Mouse (Mus musculus): Measurements from ENCODE around the gene Hpcal1.

The Hpcal1 gene

DNA sequence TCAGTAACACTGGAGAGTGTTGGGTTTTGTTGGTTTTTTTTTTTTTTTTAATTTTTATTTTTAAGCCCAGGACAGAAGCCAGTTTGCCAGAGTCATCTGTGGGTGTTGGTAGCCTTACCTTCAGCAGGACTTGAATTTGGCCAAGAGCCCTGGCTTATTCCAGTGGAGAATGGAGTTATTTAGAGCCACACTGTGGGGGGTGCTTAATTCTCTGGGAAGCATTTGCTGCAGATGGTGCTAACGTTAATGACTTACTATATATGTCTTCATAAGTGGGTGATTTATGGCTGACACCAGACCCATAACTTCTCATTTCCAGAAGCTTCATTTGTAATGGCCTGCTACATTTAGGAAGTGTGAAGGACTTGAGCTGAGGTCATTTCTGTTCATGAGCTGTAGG, 21.9 kb downstream of the Hpcal1 start:
- DNase-seq (ENCODE audit: low spot score in 2 of 2), result no peak

DNA sequence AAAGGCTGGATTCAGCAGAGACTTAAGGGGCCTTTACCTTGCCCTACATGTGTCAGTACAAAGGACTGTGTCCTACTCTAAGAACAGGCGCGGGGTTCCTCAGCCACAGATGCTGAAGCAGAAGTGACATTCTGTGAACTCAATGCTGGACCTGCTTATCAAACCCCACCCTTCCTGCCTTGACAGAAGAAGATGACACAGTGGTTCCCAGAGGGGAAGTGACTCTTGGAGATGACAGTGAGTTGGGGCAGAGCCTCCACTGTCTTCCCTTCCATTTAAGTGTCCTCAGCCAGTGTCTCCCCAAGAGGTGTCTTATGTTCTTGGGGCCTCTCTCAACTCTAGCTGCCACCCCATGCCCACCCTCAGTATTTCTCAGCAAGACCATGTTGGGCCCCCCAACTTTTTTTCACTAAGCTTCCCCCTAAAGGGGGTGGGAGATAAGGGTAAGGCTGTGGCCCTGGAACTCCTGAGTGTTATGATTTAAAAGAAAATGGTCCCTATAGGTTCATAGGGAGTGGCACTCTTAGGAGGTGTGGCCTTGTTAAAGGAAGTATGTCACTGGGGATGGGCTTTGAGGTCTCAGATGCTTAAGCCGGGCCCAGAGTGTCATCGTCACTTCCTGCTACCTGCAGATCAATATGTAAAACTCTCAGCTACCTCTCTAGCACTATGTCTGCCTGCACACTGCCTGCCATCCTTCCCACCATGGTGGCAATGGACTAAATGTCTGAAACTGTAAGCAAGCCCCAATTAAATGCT, 25.2 kb downstream of the Hpcal1 start:
- DNase-seq (ENCODE audit: low spot score in 2 of 2), result no peak

DNA sequence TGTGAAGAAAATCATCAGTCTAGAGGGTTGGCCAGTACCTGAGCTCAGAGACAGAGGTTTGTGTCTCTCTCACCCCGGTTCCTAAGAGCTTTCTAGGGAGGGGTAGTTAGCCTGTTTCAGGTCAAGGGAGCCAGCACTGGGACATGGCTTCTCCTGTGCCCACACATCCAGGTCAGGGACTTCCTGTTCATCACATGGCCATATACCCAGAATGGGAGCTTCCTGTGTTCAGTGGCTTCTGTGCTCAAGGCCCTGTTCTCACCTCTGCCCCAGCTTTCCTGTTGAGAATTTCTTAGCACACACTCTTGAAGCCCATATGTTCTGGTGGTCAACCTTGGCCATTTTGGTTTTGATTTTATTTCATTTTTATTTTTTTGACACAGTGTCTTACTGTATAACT, 26.6 kb downstream of the Hpcal1 start:
- DNase-seq (ENCODE audit: low spot score in 2 of 2), result no peak

DNA sequence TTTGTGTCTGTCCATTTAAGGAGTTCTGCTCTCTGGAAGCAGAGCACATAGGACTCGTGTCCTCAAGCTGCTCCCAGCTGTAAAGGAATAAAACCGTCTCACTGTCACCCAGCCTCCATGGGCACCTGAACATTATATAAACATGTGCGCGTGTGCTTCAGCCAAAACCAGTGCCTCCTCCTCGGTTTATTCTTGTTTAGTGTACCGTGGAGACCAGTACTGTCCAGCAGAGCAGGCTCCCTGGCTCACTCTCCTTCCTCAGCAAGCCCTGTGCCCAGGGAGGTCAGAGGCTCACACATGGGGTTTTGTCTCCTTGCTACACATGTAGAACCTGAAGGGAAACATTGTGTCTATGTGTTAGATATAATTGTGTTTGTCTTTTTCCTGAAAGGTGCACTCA, 27.5 kb downstream of the Hpcal1 start:
- DNase-seq (ENCODE audit: low spot score in 2 of 2), result no peak

DNA sequence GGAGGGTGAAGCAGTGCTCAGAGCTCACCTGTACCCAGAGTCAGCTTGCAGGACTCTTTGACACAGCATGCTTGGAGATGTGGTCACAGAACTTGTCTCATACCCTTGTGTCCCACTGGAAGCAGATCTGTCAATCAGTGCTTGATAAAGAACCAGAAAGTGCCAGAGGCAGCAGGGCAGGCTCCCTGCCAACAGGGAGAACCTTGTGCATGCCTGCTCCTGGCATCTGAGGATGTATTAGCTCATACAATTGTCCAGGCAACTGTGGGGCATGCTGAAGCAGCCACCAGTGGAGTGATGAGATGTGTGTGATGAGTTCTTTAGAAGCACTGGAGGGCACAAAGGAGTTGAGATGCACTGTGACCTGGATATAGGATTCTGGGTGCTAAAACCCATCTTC, 30.4 kb downstream of the Hpcal1 start:
- no peak for DNase-seq (ENCODE audit: low spot score in 2 of 2)

DNA sequence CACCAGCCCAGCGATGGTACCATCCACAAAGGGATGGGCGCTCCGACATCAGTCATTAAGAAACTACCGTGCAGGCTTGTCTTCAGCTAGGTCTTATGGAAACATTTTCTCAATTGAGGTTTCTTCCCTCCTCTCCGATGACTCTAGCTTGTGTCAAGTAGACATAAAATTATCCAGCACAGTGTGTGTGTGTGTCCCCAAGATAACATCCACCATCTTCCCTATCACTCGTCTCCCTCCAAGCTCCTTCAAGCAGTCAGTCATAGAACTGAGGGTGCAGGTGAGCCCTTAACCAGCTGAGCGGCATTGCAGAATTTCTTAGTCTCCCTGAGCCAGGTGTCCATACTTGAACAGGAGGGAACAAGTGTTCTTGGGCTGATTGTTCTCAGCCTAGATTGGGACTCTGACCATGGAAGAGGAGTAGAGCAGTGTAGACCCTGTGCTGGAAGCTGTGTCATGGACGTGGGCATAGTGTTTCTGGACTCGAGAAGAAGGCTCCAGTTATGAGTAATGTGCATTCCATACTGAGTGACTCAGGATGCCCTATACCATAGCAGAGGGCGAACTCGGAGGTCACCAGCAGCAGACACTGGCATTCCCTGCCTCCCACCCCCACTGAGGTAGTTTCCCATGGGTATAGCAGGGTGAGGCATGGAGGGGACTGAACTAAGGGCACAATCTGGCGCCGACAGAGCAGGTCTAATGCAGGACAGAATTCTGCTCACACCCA, 32.0 kb downstream of the Hpcal1 start:
- DNase-seq (ENCODE audit: low spot score in 2 of 2), result no peak

DNA sequence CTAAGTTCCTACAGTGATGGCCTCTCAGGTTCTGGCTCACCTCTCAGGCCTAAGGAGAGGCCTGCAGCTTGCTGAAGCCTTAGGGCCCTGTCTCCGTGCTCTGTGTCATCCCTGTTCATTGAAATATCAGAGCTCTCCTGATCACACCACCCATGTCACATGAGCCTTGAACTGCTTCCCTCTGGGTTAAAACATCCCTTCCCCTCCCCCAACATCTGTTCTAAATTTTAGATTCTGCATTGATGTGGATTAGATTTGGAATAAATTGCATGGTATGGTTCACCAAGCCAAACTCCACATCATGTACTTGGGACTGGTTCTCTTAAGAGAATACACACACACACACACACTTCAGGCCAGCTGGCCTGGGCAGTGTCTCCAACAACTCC, 32.5 kb downstream of the Hpcal1 start:
- no peak for DNase-seq (ENCODE audit: low spot score in 2 of 2)

DNA sequence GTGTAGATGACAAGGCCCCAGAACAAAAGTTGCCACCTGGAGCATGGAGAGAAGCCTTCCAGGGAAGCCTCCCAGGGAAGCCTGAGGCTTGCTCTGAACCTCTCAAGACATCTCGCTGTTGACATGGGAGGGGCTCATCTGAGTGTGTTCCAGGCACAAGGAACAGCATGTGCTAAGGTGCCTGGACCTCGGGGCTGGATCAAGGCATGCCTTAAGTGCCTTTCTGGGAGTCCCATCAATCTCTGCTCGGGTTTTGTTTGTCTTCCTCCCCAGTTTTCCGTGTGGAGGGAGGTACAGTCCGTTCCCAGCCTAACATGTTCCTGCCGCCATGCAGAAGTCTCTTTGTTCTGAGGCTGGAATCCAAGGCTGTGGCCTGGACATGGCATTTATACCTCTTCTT, 33.3 kb downstream of the Hpcal1 start:
- DNase-seq (ENCODE audit: low spot score in 2 of 2), result no peak

DNA sequence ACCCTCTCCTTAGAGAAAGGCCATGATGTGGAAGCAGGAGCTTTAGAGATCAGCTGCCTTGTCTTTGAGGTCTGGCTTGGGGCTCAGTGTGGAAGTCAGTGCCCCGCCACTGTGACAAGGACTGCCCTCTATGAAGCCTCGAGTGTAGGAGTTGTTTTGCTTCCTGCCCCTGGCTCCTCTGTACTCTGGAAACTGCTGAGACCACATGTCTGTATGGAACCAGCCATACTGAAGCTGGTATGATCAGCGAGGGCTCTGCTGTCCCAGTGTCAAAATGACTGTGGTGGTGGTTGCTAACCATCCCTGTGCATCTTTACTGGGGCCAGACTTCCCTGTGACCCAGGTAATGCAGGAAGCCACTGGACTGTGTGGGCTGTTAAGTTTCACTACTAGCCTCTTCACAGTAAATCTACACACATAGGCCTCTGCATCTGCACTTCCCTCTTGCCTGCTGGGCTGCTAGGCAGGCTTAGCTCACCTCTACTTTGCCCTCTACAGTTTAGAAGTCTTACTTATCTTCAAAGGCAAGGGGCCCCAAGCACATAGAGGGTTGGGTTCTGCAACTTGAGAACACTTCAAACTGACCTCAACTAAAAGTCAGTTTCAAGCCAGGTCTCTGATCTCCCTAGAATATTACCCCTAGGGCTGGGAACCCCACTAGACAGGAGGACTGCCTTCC, 33.9 kb downstream of the Hpcal1 start:
- DNase-seq (ENCODE audit: low spot score in 2 of 2), result no peak

DNA sequence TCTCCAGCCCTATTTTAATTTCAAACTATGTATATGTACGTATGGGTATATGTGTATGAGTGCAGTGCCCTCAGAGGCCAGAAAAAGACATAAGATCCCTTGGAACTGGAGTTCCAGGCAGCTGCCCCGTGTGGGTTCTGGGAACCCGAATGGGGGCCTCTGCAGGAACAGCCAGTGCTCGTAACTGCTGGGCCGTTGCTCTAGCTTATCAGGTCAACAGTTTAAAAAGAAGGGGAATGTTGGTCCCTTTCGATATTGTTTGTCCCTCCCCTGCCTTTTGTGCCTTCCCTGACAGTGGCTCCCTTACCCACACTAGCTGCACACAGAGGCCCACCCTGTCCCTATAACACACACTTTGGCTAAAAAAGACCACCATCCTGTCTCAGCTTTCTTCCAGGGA, 34.9 kb downstream of the Hpcal1 start:
- DNase-seq (ENCODE audit: low spot score in 2 of 2), result no peak

DNA sequence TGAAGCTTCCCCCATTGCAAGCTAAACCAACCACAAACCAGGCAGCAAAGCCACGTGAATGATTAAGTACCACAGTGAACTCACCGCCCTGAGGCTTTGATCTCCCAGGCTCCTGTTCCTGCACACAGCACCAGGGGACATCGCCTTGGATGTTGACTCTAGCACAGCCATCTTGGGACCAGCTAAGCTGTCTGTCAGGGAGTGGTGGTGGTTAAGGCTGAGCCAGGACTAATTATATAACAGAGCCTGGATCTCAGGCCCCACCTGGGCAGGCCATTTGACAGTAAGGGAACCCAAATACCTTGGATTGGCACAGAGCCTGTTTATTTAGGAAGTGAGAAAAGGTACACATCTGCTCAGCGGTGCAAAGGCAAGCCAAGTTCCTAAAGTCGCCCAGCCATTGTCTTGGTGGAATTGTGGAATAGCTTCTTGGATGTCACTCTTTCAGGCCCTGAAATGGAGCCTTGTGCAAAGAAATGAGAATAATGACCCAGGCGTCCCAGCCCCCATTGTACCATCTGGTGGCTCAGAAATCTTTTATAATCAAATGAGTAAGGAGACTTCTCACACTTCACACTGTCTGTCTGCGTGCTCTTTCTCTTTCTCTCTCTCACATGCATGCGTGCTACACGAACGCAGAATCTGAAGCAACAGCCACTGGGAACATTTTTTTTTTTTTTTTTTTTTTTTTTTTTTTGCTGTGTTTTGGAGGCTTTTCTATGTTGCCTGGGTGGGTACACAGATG, 36.1 kb downstream of the Hpcal1 start:
- DNase-seq (ENCODE audit: low spot score in 2 of 2), result no peak

DNA sequence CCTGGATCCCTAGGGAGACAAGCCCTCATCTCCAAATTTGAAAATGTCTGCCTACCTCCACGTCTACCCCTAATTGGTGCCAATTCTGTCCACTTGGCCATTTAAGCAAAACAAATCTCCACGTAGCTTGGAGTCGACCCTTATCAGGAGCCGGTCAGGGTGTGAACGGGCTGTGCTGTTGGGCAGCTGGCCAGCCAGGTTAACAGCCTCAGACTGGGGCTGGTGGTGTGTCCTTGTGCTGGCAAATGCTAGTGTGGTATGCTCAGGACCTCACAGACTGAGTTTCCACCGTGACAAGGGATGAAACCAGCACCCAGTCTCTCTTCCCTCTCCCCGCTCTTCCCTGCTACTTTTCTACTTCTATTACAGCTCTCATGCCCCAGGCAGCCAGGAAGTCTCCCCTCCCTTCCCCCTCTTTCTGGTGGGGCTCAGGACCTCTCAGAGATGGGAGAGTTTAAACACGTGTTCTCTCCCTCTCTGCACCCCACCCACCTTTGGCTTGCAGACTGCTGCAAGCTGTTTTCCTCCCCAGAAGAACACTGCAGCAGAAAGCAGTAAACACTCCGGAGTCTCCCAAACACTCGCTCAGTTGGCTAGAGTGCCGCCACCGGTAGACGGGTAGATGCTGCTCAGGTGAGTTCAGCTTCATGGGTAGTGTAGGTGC, 37.2 kb downstream of the Hpcal1 start:
- no peak for DNase-seq (ENCODE audit: low spot score in 2 of 2)

DNA sequence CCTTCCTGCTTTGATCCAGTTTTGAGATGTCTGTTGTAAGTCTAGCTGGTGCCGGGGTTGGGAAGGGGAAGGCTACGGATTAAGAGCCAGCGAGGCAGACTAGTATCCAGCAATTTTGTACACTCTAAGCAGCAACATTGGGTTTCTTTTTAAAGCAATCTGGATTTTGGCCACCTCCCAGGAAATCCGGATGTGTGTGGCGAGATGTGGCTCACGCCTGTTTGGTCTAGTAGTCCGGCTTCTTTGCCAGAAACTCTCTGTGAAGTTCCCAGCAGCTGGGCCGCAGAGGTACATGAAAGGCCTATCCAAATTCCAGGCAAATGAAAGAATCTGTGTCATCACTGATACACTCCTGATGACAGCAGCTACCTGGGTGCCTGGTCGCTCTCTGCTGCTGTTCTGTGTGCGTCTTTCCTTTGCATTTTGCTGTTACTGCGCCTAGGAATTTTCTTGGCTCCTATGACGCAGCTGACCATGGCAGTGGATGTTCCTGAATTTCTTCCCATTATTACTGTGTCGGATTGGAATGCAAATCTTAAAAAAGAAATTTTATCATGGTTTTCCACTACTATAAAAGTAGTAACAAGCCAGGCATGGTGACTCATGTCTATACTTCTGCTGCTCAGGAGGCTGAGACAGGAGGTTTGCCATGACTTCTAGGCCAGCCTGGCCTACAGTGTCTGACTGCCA, 38.7 kb downstream of the Hpcal1 start:
- DNase-seq (ENCODE audit: low spot score in 2 of 2), result no peak

DNA sequence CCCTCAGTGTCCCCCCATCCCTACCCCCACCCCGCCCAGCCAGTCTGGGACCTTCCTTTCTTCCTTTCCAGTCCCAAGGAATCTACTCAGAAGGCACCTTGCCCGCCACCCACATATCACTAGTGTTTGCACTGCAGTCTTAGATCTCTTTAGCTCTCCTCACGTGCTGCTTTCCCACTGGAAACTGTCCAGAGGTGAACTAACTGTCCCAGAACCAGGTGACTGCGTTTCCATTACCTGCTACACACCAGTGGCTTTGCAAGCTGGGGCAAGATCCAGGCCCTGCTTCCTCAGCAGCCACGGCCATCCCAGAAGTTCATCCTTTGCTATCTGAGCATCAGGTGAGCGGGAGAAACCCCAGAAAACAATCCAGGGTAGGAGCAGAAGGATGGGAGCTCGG, 41.4 kb downstream of the Hpcal1 start:
- no peak for DNase-seq (ENCODE audit: low spot score in 2 of 2)

DNA sequence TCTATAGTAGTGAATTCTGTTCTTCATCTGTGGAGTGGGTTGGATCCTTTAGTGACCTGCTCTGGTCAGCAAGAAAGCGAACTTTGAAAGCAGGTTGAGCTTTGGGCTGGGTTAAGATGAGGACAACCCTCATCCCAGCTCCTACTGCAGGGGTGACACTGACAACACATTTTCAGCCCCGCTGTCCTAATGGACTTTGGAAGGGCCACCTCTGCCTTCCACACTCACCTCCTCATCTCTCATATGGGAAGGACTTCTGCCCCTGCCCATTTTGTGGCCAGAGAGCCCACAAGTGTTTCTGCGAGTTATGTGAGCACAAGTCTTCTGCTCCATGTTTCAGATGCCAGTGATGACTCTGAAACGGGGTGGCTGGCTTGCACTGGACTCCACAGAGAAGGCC, 41.9 kb downstream of the Hpcal1 start:
- DNase-seq (ENCODE audit: low spot score in 2 of 2), result no peak

DNA sequence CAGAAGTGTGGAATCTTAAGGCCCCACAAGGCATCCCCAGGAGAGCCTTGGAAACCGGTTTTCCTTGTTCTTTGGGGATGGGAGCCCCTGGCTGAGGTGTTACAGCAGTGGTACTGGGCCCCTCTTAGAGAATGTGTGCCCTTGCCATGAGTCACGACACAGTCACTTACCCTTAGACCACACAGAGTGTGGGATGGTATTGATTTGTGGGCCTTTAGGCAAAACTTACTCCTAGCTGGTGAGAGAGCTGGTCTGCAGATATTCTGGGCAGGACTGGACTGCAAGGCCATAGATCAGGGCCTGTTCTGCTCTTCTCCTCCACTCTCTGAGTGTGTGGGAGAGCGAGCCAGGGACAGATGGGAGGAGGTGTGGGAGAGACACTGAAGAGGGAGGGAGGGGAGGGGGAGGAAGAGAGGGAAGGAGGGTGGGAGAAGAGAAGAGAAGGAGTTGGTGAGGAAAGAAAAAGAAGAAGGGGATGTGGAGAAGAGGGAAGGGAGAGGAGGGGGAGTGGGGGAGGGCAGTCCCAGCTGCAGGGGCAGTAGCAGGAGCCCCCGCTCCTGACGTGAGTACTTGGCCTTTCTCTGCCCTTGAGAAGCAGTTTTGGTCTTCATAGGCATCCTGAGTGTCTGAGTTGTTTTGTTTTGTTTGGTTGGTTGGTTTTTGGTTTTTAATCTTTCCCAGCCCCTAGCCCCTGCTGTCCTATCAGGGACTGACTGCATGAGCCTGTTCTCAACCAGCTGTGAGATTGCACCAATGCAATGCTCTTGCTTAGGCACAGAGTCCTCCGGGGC, 42.7 kb downstream of the Hpcal1 start:
- no peak for DNase-seq (ENCODE audit: low spot score in 2 of 2)

DNA sequence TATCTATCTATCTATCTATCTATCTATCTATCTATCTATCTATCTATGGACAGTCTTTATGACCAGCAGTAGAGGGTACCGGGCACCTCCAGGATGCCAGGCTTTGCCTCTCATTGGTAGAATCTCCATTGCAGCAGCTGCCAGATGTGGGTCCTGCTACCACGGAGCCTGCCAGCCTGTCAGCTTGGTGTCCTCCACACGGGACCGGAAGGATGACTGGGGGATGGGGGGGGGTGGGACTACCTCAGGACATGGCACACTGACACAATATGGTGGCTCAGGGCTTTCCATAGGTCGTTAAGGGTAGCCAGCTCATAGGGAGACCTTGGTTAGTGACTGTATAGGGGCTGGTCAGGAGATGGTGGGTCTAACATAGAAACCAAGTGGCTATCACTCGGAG, 45.7 kb downstream of the Hpcal1 start:
- DNase-seq (ENCODE audit: low spot score in 2 of 2), result no peak

DNA sequence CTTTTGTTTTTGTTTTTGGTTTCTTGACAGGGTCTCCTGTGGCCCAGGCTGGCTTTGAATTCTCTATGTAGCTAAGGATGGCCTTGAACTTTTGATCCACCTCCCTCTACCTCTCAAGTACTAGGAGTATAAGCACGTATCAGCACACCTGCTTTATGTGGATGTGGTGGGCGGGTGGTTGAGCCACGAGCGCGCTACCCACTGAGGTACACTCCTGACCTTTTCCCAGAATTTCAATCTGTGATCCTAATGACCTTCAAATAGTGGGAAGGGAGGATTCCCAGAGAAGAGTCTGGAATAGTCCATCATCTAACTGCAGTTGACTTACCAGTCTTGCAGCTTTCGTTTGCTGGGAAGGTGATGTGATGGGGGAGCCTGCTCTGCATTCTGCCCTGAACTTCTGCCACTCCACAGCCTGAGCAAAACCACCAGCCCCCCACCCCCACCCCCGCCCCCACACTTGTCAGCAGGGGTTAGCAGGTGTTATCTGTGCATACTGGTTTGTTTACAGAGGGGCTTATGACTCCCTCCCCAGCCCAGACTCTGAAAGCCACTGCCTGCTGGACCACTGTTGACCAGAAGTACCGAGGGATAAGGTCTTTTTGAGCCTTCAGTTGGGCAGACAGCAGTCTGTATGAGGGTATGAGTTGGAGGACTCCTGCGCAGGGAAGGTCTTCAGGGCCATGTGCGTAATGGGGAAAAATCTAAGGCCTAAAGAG, 46.4 kb downstream of the Hpcal1 start:
- DNase-seq (ENCODE audit: low spot score in 2 of 2), result no peak

DNA sequence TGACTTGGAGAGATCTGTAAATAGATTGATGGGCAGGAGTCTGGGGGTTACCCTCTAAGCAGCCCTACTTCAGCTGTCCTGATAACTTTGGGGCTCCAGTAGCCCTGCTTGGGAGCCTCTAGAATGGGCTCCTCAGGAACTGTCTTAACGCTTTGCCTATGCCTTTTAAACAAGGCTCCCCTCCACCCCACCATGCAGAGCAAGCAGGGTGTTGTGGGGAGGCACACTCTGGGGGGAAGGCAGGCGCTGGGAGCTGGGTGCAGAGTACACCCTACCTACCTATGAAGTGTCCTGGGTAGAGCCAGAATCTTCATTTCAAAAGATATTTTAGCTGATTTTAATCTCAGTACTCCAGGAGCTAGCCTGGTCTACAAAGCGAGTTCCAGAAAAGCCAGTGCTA, 47.2 kb downstream of the Hpcal1 start:
- no peak for DNase-seq (ENCODE audit: low spot score in 2 of 2)

DNA sequence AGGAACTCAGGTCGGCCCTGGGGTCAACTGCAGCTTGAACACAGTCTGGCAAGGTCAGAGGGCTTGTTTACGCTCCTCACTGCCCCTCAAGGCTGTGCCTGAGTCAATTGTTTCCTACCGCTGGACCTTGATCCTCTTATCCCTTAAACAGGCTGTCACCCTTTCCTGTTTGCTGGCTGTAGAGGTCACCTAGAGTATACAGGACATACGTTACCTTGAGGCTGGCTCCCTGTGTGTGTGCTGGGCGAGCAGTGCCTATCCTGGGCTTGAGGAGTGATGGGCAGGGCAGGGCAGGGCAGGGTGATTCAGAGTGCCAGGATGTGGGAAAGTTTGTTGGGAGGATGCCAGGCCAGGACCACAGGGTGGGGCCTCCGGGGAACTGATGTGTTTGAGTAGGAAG, 47.8 kb downstream of the Hpcal1 start:
- DNase-seq (ENCODE audit: low spot score in 2 of 2), result no peak
